In genomic region chr5:76351953-76352611, GRCm38 (mm10) we compare ENCODE assay signal across 13 mouse cellular contexts. TPM values are rescaled to one million over a fixed set of nuclear protein-coding genes. Genes with fewer than 3 reads are reported as not detected.
DNase-seq lines count a peak whose midpoint lies in the region; ATAC-seq and TF ChIP-seq lines count a peak whose summit lies in the region.
"Had no signal": no experiment of that assay in that cellular context is flagged by ENCODE, and none has a peak within 500 bp of the region (broad histone marks: within the 10 kb centered on the region; RNA-seq: fewer than 3 reads in every experiment).

No protein-coding gene starts in this region.

- peak; percentile 34; the same call in 1 of the 2 replicates for ATAC-seq in frontal cortex, adult (ENCODE audit: low TSS enrichment)
- no peak for ATAC-seq in lung, embryonic 14.5 days (ENCODE audit: insufficient read depth)

- no peak overlapping the region for H3K27ac ChIP-seq in lung, embryonic 14.5 days (ENCODE audit: low read depth)
- H3K27ac ChIP-seq: limb, embryonic 12.5 days had no signal

- no peak overlapping the region for H3K4me3 ChIP-seq in lung, embryonic 14.5 days (ENCODE audit: low read depth, low read length)
- H3K4me3 ChIP-seq: limb, embryonic 12.5 days had no signal

- H3K4me2 ChIP-seq in lung, embryonic 14.5 days: no peak overlapping the region
- H3K4me2 ChIP-seq: limb, embryonic 12.5 days had no signal

- peak; percentile 25; the same call in 1 of the 2 replicates for TF ChIP-seq CTCF in lung, embryonic 14.5 days (IDR thresholded peaks at IDR 0.05; ENCODE audit: low read depth)

- H3K27me3 ChIP-seq in lung, embryonic 14.5 days (ENCODE audit: insufficient read depth, low read length): no peaks in the 10 kb centered on the region
- H3K27me3 ChIP-seq: limb, embryonic 12.5 days had no signal

- no peak overlapping the region for H3K9ac ChIP-seq in lung, embryonic 14.5 days
- H3K9ac ChIP-seq: limb, embryonic 12.5 days had no signal

- no peaks in the 10 kb centered on the region for H3K36me3 ChIP-seq in lung, embryonic 14.5 days (ENCODE audit: insufficient read depth)
- H3K36me3 ChIP-seq: limb, embryonic 12.5 days had no signal

- no peak for DNase-seq in frontal cortex, postnatal 36 days (ENCODE audit: low spot score in 2 of 2)
- no peak for DNase-seq in lung, embryonic 14.5 days
- DNase-seq in lung, postnatal 14 days: no peak
- DNase-seq in brain, embryonic 18.5 days (ENCODE audit: low read depth, low spot score): peak; percentile 14
- peak; percentile 3 to 21 for DNase-seq in layer of hippocampus, adult 8-10 months (ENCODE audit: low spot score in 2 of 2)
- no peak for DNase-seq in gastrocnemius, adult 8-10 months (ENCODE audit: low spot score in 2 of 2)
- DNase-seq in adrenal gland, adult 2 months: no peak
- DNase-seq: cerebellum, adult 9-10 months; kidney, postnatal 25 days had no signal

- 61% methylated on average over 7 of the region's 7 CpGs for WGBS in lung, embryonic 14.5 days

- H3K9me3 ChIP-seq in lung, embryonic 14.5 days (ENCODE audit: low read depth, low read length): no peaks in the 10 kb centered on the region
- H3K9me3 ChIP-seq: limb, embryonic 12.5 days had no signal

- no peaks in the 10 kb centered on the region for H3K4me1 ChIP-seq in lung, embryonic 14.5 days (ENCODE audit: insufficient read depth)
- H3K4me1 ChIP-seq: limb, embryonic 12.5 days had no signal

RNA-seq across cellular contexts. Expression of gene Nmu, which starts 11.5 kb away (rescaled TPM):
- 0.23 and 0.30 TPM in 2 replicates for polyA plus RNA-seq in lung, embryonic 14.5 days (2014; fragmentation: Nextera tagmentation; extraction: Ambion mirVana)
- not detected for total RNA-seq in layer of hippocampus, adult 8-10 months (2022)
- total RNA-seq in gastrocnemius, adult 8-10 months (2022): not detected
- total RNA-seq in adrenal gland, adult 2 months (2021): under 1 TPM in 1 of 2 experiments, not detected in 1; 0.48 TPM
- polyA plus RNA-seq in adrenal gland, adult 2 months (2012; rRNA removed): not detected in 2 replicates
- total RNA-seq: adrenal gland, postnatal 4 days; gastrocnemius, adult 18-20 months had no signal

RNA-seq across cellular contexts. Expression of gene Pdcl2, which starts 21.1 kb away (rescaled TPM):
- polyA plus RNA-seq in lung, embryonic 14.5 days (2014; fragmentation: Nextera tagmentation; extraction: Ambion mirVana): not detected in 2 replicates
- total RNA-seq in layer of hippocampus, adult 8-10 months (2022): not detected
- not detected for total RNA-seq in gastrocnemius, adult 8-10 months (2022)
- total RNA-seq in adrenal gland, adult 2 months (2021): not detected
- not detected in 2 replicates for polyA plus RNA-seq in adrenal gland, adult 2 months (2012; rRNA removed)
- total RNA-seq: adrenal gland, postnatal 4 days; gastrocnemius, adult 18-20 months had no signal
- polyA plus RNA-seq: limb, embryonic 12.5 days had no signal

RNA-seq across cellular contexts. Expression of gene Clock, which starts 47.5 kb away (rescaled TPM):
- polyA plus RNA-seq in lung, embryonic 14.5 days (2014; fragmentation: Nextera tagmentation; extraction: Ambion mirVana): 17.2 and 19.1 TPM in 2 replicates
- 10 to 100 TPM; 41.8 to 56.0 (median 49.7) TPM for total RNA-seq in layer of hippocampus, adult 8-10 months (2022)
- total RNA-seq in gastrocnemius, adult 8-10 months (2022): 10 to 100 TPM; 13.7 to 19.4 (median 17.5) TPM
- total RNA-seq in adrenal gland, adult 2 months (2021): 10 to 100 TPM; 38.9 to 62.9 TPM
- polyA plus RNA-seq in adrenal gland, adult 2 months (2012; rRNA removed): 10.6 and 10.9 TPM in 2 replicates

Comparison
In these comparisons a context has a peak if more than half of its experiments do, and no peak if none do; other contexts are left out.
1. DNase-seq: peak in brain, embryonic 18.5 days (single experiment) and layer of hippocampus, adult 8-10 months (2 of 2); none in frontal cortex, postnatal 36 days (0 of 2), lung, embryonic 14.5 days (single experiment), lung, postnatal 14 days (single experiment), gastrocnemius, adult 8-10 months (0 of 2) and adrenal gland, adult 2 months (single experiment).